Mouse (Mus musculus): ENCODE measurements around the gene Thrb. TPM values are rescaled to one million over a fixed set of nuclear protein-coding genes. Genes with fewer than 3 reads are reported as not detected.

The Thrb gene
- polyA plus RNA-seq, 1 experiment from 2014 or later = 1.8 TPM

- ATAC-seq (ENCODE audit: low FRiP score, low TSS enrichment) (no peak), DNase-seq (no peak)
- 88% methylated on average over 4 of the region's 4 CpGs for WGBS
- no peak overlapping the region for H3K9ac ChIP-seq (replicated peaks; ENCODE audit: low read length)
- no peak overlapping the region for H3K4me3 ChIP-seq (replicated peaks; ENCODE audit: low read depth, low read length)
- no peaks in the 10 kb centered on the region for H3K9me3 ChIP-seq (ENCODE audit: control insufficient read depth, low read length)
- no peak overlapping the region for H3K27ac ChIP-seq (replicated peaks; ENCODE audit: low read depth, low read length)
- no peak overlapping the region for H3K4me2 ChIP-seq (ENCODE audit: low read length)
- no peaks in the 10 kb centered on the region for H3K4me1 ChIP-seq (ENCODE audit: control insufficient read depth, insufficient read depth, low read length)
- H3K36me3 ChIP-seq (ENCODE audit: control insufficient read depth, insufficient read depth, low read length) = no peaks in the 10 kb centered on the region
- no peaks in the 10 kb centered on the region for H3K27me3 ChIP-seq (ENCODE audit: control insufficient read depth, insufficient read depth, low read length)
These were observed 121.9 kb downstream of the Thrb start for GRCm38 (mm10) chr14:17781921-17782320.

DNA sequence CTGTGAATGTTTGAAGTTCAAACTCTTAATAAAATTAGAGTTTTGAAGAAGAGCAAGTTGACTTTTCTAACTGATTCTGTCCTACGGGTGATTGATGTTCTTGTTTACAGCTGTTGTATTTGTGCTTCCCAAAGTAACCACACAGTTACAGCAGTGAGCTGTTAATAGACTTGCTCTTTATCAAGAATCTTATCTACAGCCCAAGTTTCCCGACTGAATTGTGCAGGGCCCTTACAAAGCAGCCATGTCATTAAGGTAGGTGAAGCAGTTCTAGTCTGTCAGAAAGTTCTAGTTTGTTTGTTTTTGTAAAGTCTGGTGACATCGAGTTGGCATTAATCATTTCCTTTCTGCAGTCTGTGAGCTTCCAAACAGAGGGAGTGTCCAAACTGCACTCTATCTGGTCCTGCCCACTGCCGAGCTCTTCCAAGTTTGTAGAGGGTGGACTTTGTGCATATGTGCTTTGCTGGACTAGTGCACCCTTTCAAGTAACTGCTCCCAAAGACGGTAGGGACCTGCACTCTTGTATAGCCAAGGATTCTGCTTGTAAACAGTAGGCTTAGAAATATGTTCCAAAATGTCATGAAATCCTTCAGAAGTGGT, 124.2 kb downstream of the Thrb start:
- Histone ChIP-seq H3K36me3 (ENCODE audit: control insufficient read depth, insufficient read depth, low read length) (no peaks in the 10 kb centered on the region), H3K9ac (replicated peaks; ENCODE audit: low read length) (no peak overlapping the region), H3K4me2 (ENCODE audit: low read length) (no peak overlapping the region), H3K4me1 (ENCODE audit: control insufficient read depth, insufficient read depth, low read length) (no peaks in the 10 kb centered on the region), H3K4me3 (replicated peaks; ENCODE audit: low read depth, low read length) (no peak overlapping the region), H3K9me3 (ENCODE audit: control insufficient read depth, low read length) (no peaks in the 10 kb centered on the region), H3K27me3 (ENCODE audit: control insufficient read depth, insufficient read depth, low read length) (no peaks in the 10 kb centered on the region), H3K27ac (replicated peaks; ENCODE audit: low read depth, low read length) (no peak overlapping the region)
- no peak for DNase-seq
- WGBS = 85% methylated on average over 5 of the region's 5 CpGs
- no peak for ATAC-seq (ENCODE audit: low FRiP score, low TSS enrichment)

GRCm38 (mm10) chr14:17785370-17785769, 125.3 kb downstream of the Thrb start:
- Histone ChIP-seq H3K4me3 (replicated peaks; ENCODE audit: low read depth, low read length) (no peak overlapping the region), H3K27ac (replicated peaks; ENCODE audit: low read depth, low read length) (no peak overlapping the region), H3K36me3 (ENCODE audit: control insufficient read depth, insufficient read depth, low read length) (no peaks in the 10 kb centered on the region), H3K4me2 (ENCODE audit: low read length) (no peak overlapping the region), H3K9me3 (ENCODE audit: control insufficient read depth, low read length) (no peaks in the 10 kb centered on the region), H3K27me3 (ENCODE audit: control insufficient read depth, insufficient read depth, low read length) (no peaks in the 10 kb centered on the region), H3K9ac (replicated peaks; ENCODE audit: low read length) (no peak overlapping the region), H3K4me1 (ENCODE audit: control insufficient read depth, insufficient read depth, low read length) (no peaks in the 10 kb centered on the region)
- DNase-seq (no peak), ATAC-seq (ENCODE audit: low FRiP score, low TSS enrichment) (no peak)
- 49% methylated on average over 3 of the region's 3 CpGs for WGBS

DNA sequence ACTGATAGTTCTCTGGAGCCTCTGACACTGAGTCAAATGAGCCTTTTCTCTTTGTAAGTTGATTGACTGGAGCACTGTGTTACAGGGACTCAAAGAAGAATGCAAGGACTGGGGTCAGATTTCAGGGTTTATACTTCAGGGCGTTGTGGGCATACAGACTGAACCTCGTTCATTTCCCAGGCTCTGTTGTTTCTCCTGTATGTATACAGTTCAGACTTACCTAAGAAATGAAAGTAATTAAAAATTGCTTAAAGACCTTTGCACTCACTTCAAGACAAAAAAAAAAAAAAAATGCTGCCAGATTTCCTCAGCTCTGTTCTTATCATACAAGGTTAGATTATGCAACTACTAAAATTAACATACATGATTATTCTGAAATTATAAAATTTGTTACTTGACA, 126.2 kb downstream of the Thrb start:
- H3K4me3 ChIP-seq (replicated peaks; ENCODE audit: low read depth, low read length) = no peak overlapping the region
- no peaks in the 10 kb centered on the region for H3K9me3 ChIP-seq (ENCODE audit: control insufficient read depth, low read length)
- no peak; the same call in 1 of the 2 replicates for ATAC-seq (ENCODE audit: low FRiP score, low TSS enrichment)
- H3K36me3 ChIP-seq (ENCODE audit: control insufficient read depth, insufficient read depth, low read length) = no peaks in the 10 kb centered on the region
- WGBS = 12% methylated on average over 2 of the region's 2 CpGs
- H3K27me3 ChIP-seq (ENCODE audit: control insufficient read depth, insufficient read depth, low read length) = no peaks in the 10 kb centered on the region
- no peaks in the 10 kb centered on the region for H3K4me1 ChIP-seq (ENCODE audit: control insufficient read depth, insufficient read depth, low read length)
- no peak overlapping the region for H3K4me2 ChIP-seq (ENCODE audit: low read length)
- H3K9ac ChIP-seq (replicated peaks; ENCODE audit: low read length) = no peak overlapping the region
- H3K27ac ChIP-seq (replicated peaks; ENCODE audit: low read depth, low read length) = no peak overlapping the region
- no peak for DNase-seq

DNA sequence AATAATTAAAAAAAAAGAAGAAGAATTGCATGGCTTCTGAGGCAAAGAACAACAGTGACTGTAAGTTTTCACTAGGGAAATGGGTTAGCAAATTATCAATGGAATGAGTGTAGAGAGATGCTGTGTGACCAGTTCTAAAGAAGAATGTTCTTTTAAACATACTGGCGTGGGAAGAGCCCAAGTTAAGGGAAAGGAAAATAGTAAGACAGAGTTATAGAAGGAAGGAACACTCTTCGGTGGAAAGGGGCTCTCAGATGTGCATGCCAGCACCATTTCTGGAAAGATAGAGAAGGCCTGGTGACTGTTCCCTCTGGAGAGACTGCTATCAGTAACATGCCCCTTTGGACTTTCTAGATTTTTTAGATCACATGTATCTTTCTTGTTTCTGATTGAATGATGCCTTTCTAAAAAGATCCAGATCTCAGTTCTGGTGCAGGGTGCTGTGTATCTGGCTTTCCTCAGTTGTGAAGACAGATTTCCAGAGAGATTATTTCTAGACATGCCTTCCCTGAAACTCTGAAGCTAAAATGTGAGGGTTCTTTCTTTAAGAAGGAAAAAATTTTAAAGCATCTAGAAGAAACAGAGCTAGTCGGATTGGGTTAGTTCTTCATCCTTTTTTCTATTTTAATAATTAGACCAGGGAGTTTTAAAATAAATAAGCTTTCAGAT, 144.0 kb downstream of the Thrb start:
- no peak overlapping the region for H3K9ac ChIP-seq (replicated peaks; ENCODE audit: low read length)
- no peak overlapping the region for H3K4me2 ChIP-seq (ENCODE audit: low read length)
- H3K27me3 ChIP-seq (ENCODE audit: control insufficient read depth, insufficient read depth, low read length) = no peaks in the 10 kb centered on the region
- ATAC-seq (ENCODE audit: low FRiP score, low TSS enrichment) = no peak
- no peak overlapping the region for H3K4me3 ChIP-seq (replicated peaks; ENCODE audit: low read depth, low read length)
- WGBS = 81% methylated on average over 3 of the region's 3 CpGs
- H3K4me1 ChIP-seq (ENCODE audit: control insufficient read depth, insufficient read depth, low read length) = no peaks in the 10 kb centered on the region
- no peaks in the 10 kb centered on the region for H3K9me3 ChIP-seq (ENCODE audit: control insufficient read depth, low read length)
- no peaks in the 10 kb centered on the region for H3K36me3 ChIP-seq (ENCODE audit: control insufficient read depth, insufficient read depth, low read length)
- no peak overlapping the region for H3K27ac ChIP-seq (replicated peaks; ENCODE audit: low read depth, low read length)
- DNase-seq = no peak

DNA sequence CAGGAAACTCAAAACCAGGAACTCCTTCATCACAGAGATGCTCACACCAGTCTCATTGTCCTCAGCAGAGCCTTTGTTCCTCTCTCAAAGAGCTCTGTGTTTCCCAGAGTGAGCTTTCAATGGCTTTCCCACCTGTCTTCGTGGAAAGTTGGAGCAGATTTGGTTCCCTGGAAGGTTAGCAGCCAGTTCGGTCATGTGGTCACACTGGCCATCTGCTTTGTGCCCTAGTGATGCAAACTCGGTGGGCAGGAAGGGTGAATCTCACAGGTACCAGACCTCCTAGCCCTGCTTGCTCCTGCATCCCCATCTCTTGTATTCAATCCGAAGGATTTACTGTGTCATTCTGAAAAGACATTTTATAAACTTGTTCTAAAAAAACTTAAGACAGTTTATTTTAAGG, 151.0 kb downstream of the Thrb start:
- Histone ChIP-seq H3K36me3 (ENCODE audit: control insufficient read depth, insufficient read depth, low read length) (no peaks in the 10 kb centered on the region), H3K4me2 (ENCODE audit: low read length) (no peak overlapping the region), H3K27me3 (ENCODE audit: control insufficient read depth, insufficient read depth, low read length) (no peaks in the 10 kb centered on the region), H3K4me1 (ENCODE audit: control insufficient read depth, insufficient read depth, low read length) (no peaks in the 10 kb centered on the region), H3K9me3 (ENCODE audit: control insufficient read depth, low read length) (no peaks in the 10 kb centered on the region), H3K27ac (replicated peaks; ENCODE audit: low read depth, low read length) (no peak overlapping the region), H3K9ac (replicated peaks; ENCODE audit: low read length) (no peak overlapping the region), H3K4me3 (replicated peaks; ENCODE audit: low read depth, low read length) (no peak overlapping the region)
- 69% methylated on average over 4 of the region's 4 CpGs for WGBS
- DNase-seq (no peak), ATAC-seq (ENCODE audit: low FRiP score, low TSS enrichment) (no peak)

DNA sequence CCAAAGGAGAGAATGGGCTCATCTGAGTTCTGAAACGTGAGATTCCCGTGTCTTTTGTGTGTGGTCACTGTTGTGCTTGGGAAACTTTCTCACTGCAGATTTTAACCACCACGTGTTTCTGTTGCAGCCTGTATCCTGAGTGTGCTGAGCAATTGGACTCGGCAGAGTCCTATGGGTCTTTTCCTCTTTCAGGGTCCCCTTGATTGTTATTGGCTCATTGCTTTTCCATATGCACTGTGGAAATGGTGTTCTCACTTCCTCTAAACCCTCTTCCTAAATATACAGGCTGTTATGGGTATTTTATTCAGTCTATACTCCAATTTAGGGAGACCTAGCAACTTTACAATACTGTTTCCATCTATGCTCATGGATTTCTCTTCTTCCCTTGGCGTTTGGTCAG, 152.4 kb downstream of the Thrb start:
- WGBS = 79% methylated on average over 5 of the region's 5 CpGs
- H3K27ac ChIP-seq (replicated peaks; ENCODE audit: low read depth, low read length) = no peak overlapping the region
- no peaks in the 10 kb centered on the region for H3K4me1 ChIP-seq (ENCODE audit: control insufficient read depth, insufficient read depth, low read length)
- no peak overlapping the region for H3K4me3 ChIP-seq (replicated peaks; ENCODE audit: low read depth, low read length)
- no peak for DNase-seq
- no peaks in the 10 kb centered on the region for H3K36me3 ChIP-seq (ENCODE audit: control insufficient read depth, insufficient read depth, low read length)
- H3K9me3 ChIP-seq (ENCODE audit: control insufficient read depth, low read length) = no peaks in the 10 kb centered on the region
- H3K9ac ChIP-seq (replicated peaks; ENCODE audit: low read length) = no peak overlapping the region
- no peaks in the 10 kb centered on the region for H3K27me3 ChIP-seq (ENCODE audit: control insufficient read depth, insufficient read depth, low read length)
- no peak overlapping the region for H3K4me2 ChIP-seq (ENCODE audit: low read length)
- no peak for ATAC-seq (ENCODE audit: low FRiP score, low TSS enrichment)

- ATAC-seq (ENCODE audit: low FRiP score, low TSS enrichment) (no peak), DNase-seq (no peak)
- Histone ChIP-seq H3K27ac (replicated peaks; ENCODE audit: low read depth, low read length) (no peak overlapping the region), H3K4me3 (replicated peaks; ENCODE audit: low read depth, low read length) (no peak overlapping the region), H3K4me1 (ENCODE audit: control insufficient read depth, insufficient read depth, low read length) (no peaks in the 10 kb centered on the region), H3K4me2 (ENCODE audit: low read length) (no peak overlapping the region), H3K9me3 (ENCODE audit: control insufficient read depth, low read length) (no peaks in the 10 kb centered on the region), H3K9ac (replicated peaks; ENCODE audit: low read length) (no peak overlapping the region), H3K36me3 (ENCODE audit: control insufficient read depth, insufficient read depth, low read length) (no peaks in the 10 kb centered on the region), H3K27me3 (ENCODE audit: control insufficient read depth, insufficient read depth, low read length) (no peaks in the 10 kb centered on the region)
- 72% methylated on average over 2 of the region's 2 CpGs for WGBS
These were observed 155.0 kb downstream of the Thrb start for GRCm38 (mm10) chr14:17815103-17815502.

DNA sequence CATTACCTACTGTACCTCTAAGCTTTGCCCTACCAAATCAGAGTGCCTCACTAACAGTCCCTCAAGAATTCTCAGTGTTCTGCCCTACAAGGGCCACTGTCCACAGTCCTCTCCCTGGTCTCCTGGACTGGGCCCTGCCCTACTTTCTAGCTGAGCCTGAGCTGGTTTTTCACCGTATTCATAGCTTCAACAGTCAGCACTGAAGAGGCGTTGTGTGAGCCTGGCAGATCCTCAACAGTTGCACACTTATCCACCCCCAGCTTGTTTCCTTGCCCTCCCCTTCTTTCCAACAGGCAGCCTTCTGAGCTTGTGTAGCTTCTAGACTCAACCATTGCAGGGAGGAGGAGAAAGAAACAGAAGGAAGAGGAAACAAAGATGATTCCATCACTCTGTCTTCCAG, 158.0 kb downstream of the Thrb start:
- H3K9ac ChIP-seq (replicated peaks; ENCODE audit: low read length) = no peak overlapping the region
- H3K36me3 ChIP-seq (ENCODE audit: control insufficient read depth, insufficient read depth, low read length) = no peaks in the 10 kb centered on the region
- WGBS = 84% methylated on average over 2 of the region's 2 CpGs
- ATAC-seq (ENCODE audit: low FRiP score, low TSS enrichment) (no peak), DNase-seq (no peak)
- H3K4me1 ChIP-seq (ENCODE audit: control insufficient read depth, insufficient read depth, low read length) = no peaks in the 10 kb centered on the region
- H3K27me3 ChIP-seq (ENCODE audit: control insufficient read depth, insufficient read depth, low read length) = no peaks in the 10 kb centered on the region
- H3K4me3 ChIP-seq (replicated peaks; ENCODE audit: low read depth, low read length) = no peak overlapping the region
- H3K27ac ChIP-seq (replicated peaks; ENCODE audit: low read depth, low read length) = no peak overlapping the region
- no peak overlapping the region for H3K4me2 ChIP-seq (ENCODE audit: low read length)
- H3K9me3 ChIP-seq (ENCODE audit: control insufficient read depth, low read length) = no peaks in the 10 kb centered on the region
